Mouse (Mus musculus): Measurements from ENCODE around the gene Pax2. TPM values are rescaled to one million over a fixed set of nuclear protein-coding genes. Genes with fewer than 3 reads are reported as not detected.

Pax2 gene
- total RNA-seq, 2 experiments from 2014 or later = 0.11 to 0.16 TPM

GRCm38 (mm10) chr19:44882552-44883024, 126.7 kb downstream of the Pax2 start:
- intact Hi-C loops (cut with DNase I) = no loop called here
- DNase-seq (ENCODE audit: low spot score in 2 of 2) = no peak

GRCm38 (mm10) chr19:44884331-44884730, 128.5 kb downstream of the Pax2 start:
- intact Hi-C loops (cut with DNase I) = no loop called here
- DNase-seq (ENCODE audit: low spot score in 2 of 2) = no peak

GRCm38 (mm10) chr19:44886475-44886874, 130.6 kb downstream of the Pax2 start:
- intact Hi-C loops (cut with DNase I) = no loop called here
- no peak for DNase-seq (ENCODE audit: low spot score in 2 of 2)

Small RNA genes within 50 kb of the gene (microRNA-seq; reads per million reads assigned to microRNA genes)
- 0 reads per million in 2 experiments for gene Mir6405

Other genes starting within 250 kb of the Pax2 start
- under 1 TPM; 0.09 to 0.16 TPM for gene Sec31b, start 210.2 kb upstream of the Pax2 start, total RNA-seq (2021)
- gene Gm20538, start 203.2 kb upstream of the Pax2 start, total RNA-seq (2021) = not detected
- 100 to 1,000 TPM; 360 to 373 TPM for gene Ndufb8, start 200.6 kb upstream of the Pax2 start, total RNA-seq (2021)
- gene Hif1an, start 193.2 kb upstream of the Pax2 start, total RNA-seq (2021) = 10 to 100 TPM; 34.1 to 34.7 TPM
- 10 to 100 TPM; 35.9 to 38.6 TPM for gene Slf2, start 175.1 kb downstream of the Pax2 start, total RNA-seq (2021)
- 10 to 100 TPM; 19.7 to 21.6 TPM for gene Sema4g, start 233.1 kb downstream of the Pax2 start, total RNA-seq (2021)
- gene Twnk, start 249.6 kb downstream of the Pax2 start, total RNA-seq (2021) = 10 to 100 TPM; 14.0 to 15.7 TPM